Mouse (Mus musculus): Measurements from ENCODE around the gene Alkbh7.

Alkbh7 gene

DNA sequence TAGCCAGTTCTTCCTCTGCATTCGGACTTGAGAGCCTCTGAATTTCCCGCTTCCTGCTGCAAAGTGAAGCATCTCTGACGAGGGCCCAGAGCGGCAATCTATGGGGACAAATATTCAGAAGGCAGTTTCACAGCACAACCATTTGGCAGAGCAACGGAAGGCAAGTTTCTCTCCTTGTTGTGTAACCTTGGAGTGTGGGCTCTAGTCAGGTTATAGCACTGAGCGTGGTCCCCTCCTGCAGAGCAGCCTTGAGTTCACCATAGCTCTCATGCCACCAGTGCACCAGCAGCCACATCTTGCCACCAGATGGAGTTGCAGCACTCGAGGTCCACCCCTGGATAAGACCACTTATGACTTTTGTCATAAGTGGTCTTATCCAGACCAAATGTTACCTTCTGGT, 8.7 kb upstream of the Alkbh7 start:
- DNase-seq, result no peak

DNA sequence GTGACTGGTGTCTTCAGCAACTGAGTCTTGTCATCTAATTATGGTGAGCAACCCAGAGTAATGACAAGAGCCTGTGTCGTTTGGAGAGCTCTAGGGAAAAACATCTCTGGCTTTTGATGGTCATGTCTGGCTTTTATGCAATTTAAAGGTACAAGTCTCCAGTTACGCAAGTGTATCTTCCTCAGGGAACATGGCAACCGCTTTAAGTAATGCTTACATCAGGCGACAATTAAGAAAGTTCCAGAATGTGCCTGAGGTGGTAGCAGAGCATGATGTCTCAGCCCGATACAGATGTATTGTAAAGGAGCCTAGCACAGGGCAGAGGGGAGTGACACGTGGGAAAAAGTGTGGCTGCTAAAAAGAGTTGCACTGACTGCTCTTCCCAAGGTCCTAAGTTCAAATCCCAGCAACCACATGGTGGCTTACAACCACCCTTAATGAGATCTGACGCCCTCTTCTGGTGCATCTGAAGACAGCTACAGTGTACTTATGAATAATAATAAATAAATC, 8.2 kb upstream of the Alkbh7 start:
- DNase-seq, result no peak

DNA sequence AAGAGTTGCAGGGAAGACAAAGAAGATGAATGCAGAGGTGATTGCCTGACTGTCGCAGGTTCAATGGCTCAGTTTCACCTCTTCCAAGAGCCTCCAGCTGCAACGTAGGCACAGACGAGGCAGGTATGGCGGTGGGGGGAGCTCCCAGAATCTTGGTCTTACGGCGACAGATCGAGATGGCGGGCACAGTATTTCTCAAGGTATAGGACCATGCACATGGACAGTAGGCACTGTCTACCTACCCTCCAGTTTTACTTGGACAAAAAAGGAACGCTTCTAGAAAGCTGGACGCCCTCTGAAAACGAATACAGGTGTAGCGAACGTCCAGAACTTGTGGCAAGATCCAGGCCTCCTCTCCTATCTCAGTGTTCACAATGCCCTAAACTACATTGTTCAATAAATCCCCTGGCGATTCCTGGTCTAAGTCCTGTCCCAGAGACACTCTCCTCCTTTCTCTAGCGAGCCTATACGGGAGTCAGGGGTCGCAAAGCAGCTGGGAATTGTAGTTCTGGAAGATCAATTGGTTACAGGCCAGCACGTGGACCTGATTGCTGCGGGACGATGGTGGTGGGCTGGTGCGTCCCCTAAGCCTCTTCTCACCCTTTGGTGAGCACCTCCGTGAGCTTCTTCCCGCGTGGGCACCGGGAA, 7.5 kb upstream of the Alkbh7 start:
- DNase-seq, result peak; percentile 89

DNA sequence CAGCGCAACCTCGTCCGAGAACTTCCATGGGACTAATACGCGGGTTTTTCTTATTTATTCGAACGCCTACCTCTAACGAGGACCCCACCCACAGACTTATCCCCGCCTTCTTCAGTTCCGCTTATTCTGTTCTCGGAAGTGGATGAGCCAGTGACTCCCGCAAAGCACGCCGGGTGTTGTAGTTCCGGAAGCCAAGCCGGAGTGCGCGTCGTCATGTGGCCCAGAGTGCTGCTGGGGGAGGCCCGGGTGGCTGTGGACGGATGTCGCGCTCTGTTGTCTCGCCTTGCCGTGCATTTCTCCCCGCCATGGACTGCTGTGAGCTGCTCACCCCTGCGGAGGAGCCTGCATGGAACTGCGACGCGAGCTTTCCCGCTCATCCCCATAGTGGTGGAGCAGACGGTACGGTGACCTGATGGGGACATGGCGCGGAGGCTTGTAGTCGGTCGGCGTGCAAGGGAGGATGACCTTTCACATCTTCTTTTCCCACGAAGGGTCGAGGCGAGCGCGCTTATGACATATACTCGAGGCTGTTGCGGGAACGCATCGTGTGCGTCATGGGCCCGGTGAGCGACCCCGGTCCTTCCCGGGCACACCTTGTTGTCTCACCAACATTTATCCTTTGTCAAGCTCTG, 6.9 kb upstream of the Alkbh7 start, which contains the start of gene Clpp:
Clpp (plus strand) TSS at position 191 of the 632 bp plus-strand sequence.
- DNase-seq, result peak; percentile 96

DNA sequence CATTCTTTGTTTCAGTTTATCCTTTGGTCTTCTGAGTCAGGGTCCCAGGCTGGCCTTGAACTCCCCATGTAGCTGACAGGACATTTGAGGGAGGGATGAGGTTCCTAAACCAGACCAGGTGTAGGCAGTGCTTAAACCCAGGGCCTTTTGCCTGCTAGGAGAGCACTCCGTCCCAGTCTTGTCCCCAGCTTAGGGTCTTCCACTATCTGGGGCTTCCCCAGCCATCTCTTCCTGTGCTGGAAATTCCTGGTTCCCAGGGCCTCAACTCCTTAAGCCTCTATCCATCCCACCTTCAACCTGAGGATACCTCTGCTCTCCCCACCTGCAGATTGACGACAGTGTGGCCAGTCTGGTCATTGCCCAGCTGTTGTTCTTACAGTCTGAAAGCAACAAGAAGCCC, 6.2 kb upstream of the Alkbh7 start:
- DNase-seq, result no peak

DNA sequence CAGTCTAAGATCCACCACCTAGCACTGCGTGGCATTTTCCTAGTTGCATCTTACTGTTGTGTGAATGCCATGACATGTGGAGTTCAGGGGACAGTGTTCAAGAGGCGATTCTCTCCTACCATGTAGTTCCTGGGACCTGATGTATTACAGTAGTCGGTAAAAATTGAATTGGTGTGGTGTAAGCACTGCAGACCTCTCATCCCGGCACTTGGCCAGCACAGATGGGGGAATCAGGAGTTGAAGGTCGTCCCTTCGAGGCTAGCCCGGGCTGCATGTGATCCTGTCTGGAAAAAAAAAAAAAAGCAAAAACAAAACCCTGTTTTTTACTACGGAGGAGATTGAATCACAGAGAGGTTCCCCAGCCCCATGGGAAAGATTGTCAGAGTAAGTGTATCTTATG, 2.1 kb upstream of the Alkbh7 start:
- DNase-seq, result no peak

DNA sequence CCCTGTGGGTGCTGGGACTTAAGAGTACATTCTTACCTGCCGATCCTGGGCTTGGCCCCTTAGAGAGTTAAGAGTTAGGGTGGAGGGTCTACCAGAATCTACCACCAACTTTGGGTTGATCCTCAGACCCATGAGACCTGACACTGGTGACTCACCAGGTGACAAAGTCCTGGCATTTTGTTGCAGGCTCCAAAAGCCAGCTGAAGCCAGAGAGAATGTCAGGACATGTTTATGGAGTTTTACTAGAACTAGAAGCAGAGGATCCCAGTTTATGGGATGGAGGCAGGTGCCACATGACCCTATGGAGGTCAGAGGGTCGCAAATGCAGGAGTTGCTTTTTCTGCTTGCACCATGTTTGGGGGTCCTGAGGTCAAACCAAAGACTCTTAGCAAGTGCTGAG, 633 bp upstream of the Alkbh7 start:
- no peak for DNase-seq

DNA sequence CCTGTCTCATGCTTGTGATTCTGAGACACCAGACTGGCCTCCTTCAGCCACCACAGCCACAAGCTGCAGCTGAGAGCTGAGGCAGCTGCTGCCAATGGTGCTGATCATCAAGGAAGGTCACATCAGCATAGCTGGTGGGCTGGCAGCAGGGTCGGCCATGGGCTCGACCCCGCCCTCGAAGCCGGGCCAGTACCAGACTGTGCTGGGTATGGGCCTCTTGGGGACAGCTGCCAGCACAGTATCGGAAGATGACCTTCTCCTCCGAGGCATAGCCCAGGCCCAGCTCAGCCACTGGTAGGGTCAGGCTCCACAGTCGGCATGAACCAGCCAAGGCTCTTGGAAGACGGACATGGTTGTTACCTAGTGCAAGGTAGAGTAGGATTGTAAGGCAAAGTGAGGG, 2.3 kb downstream of the Alkbh7 start:
- no peak for DNase-seq

DNA sequence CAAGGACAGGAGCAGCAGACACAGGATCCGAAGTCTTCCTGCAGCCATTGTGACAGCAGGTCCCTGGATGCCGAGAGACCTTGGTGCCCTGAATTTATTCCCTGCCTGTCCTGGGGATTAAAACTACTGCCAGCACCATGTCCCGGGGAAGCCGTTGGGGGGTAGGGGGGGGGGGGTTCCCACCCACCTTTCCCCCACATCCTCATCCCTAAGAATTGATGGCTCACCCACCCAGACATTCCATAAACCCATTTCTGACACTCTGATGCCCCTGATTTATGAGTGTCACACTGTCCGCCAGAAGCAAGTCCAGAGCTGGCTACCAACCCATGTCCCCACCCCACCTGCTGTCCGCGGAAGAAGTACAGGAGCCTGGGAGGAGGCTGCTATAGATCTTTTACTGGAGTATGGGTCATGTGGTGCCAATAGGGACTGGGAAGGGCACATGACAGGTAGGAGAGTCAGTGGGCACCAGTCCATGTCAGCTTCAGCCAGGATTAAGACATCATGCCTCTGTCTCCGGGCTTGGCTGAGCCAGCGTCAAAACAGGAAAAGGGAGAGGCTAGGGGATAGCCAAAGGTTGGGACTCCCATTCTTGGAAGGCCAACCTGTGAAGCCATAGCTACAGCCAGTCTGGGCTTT, 3.0 kb downstream of the Alkbh7 start, which contains the start of gene Pspn:
Pspn (minus strand) TSS at position 51 of the 642 bp plus-strand sequence.
- no peak for DNase-seq

DNA sequence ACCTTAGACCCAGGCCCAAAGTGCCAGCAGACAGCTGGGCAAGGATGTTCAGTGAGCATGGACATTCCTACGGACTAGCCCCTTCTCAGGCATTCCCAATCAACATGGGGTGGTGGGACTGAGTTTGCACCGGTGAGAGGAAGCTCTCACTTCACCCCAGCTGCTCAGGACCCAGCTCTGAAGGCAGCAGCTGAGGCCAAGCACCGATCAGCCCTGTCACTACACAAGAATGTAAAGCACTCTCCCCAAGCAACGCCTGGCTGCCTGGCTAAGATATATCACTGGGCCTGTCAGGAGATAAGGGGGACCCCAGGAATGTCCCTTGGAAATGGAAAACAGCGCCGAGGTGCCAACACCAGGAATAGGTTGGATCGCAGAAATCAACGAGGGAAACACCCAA, 4.1 kb downstream of the Alkbh7 start:
- DNase-seq, result no peak

DNA sequence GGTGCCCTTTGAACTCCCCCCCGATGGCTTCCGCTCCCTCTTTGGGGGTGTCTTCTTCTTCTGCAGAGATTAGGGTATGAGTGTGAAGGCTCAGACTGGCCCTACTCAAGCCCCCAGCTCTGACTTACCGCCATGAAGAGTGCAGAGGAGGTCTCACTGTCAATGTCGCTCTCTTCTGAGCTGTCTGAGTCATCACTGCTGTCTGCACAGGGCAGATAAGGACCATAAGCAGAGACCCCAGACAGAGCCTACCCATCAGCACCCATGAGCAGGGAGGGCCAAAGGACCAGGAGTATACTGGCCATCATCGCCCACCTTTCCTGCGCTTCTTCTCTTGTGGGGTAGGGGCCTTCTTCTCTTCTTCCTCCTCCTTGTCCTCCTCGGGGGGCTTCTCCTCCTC, 6.9 kb downstream of the Alkbh7 start:
- DNase-seq, result no peak

DNA sequence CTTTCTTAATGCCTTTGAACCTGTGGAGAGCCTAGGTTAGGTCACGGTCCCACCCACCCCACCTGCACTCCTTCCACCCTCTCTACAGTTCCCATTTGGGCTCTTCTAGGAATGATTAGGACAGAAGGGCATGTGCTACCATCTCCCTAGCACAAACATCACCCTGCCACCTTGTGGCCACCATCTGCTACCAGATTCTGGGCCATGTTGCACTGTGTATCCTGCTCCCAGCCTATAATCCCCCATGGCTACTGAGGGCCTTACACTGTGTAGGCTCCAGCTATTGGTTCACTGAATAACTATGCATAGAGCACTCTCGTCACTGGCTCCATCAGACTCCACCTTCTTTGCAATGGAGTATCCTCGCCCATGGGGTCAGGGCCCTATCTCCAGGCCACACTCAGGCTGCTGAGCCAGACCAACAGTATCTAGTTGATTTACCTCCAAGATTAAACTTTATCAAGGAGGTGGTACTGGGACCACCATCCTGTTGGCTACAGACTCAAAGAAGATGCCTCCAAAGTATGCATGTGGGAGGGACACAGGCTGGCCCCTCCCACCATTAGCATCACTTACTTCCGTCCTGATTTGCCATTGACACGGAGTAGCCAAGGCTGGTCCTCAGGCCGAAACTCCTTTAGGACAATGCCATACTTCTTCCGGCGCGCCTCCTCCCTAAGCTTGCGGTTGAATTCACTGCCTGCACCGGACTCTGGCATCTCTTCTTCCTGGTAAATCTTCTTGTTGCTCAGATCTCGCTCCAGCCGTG, 10.2 kb downstream of the Alkbh7 start:
- DNase-seq, result no peak

DNA sequence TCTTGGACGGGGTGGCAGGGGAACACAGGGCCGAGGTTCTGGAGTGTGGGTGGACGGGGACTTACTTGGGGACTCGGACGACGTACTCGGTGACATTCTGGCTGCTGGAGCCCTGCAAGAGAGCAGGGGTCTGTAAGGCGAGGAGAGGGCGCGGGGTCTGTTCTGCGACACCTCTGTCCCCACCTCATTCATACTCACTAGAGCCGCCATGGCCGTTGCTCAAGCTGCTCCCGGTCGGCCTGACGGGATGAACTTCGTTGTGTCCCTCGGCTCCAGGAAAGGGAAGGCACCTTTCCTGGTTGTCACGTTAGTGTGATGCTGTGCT, 13.7 kb downstream of the Alkbh7 start:
- no peak for DNase-seq

DNA sequence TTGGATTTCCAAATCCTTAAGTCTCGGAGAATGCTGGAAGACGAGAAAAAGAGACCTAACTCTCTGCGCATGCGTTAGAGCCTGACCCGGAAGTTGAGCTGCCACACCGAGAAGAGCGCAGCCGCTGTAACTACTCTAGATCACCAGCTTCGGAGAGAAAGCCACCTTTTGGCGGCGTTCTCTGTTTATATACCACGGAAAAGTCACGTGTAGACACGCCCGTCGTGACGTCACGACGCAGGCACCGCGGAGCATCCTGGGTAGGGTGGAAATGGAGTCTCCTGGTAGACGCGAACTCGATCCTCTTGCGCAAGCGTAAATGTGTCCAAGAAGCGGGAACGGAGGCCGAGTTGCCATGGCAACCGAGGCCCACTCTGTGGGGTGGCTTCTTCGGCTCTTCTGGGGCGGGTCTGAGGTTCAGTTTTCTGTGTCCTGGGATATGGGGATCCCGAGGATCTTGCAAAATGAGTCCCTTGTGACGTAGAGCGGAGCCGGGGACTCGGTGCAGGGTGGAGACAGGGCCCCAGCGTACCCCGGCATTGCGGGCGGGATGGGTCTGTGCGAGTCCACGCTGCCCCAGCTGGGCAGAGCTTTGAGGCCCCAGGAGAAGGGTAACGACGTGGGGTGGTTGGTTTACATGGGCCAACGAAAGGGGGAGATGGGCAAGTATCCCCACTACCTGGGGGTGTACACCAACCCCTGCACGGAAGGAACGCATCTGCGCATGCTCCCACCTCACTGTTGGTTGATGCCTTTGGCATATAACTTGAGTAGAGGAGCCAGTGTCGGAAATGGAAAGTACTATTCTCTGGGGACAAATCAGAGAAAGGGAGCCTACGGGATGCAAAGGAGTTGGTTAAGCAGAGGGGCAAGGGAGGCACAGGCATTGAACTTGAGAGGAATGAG, 14.3 kb downstream of the Alkbh7 start, which contains the start of the genes Gtf2f1 and Gm17949:
Gtf2f1 (minus strand) TSS at position 53 of the 906 bp plus-strand sequence.
Gm17949 (plus strand) TSS at position 234 of the 906 bp plus-strand sequence.
- DNase-seq, result peak; percentile 98

DNA sequence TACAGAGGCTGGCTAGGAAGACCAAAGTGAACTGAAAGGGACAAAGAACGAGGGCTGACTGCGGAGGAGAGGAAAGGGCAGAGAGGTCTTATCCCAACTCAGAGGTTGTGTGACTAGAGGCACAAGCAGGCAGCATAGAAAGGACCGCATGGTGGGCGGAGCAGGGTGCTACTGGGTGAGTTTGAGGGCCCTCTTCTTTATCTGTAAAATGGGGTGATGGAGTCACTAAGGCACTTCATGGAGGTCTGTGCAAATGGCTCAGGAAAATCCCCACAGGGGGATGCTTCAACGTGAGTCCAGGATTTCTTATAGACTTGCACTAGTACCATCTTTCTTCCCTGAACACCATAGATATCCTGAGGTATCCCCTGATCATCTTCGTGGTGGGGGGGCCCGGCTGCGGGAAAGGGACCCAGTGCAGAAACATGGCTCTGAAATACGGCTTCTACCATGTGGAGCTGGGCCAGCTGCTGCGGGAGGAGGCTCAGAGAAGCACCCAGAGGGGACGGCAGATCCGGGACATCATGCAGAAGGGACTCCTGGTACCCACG, 15.2 kb downstream of the Alkbh7 start:
- no peak for DNase-seq

DNA sequence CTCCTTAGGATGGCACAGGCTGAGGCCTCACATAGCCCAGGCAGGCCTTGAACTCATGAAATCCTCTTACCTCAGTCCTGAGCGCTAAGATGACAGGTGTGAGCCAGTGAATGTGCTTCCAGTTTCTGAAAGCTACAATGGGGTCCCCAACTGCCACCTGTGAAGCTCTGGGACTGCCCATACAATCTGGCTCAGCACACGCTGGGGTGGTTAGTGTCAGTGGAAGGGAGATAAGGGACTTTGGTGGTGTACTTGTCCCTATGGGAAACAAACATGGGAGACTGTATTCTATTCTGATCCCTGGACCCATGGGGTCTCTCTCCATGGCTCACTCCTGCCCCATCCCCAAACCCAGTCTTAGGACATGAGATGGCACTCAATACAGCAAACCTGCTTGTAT, 22.6 kb downstream of the Alkbh7 start:
- no peak for DNase-seq

DNA sequence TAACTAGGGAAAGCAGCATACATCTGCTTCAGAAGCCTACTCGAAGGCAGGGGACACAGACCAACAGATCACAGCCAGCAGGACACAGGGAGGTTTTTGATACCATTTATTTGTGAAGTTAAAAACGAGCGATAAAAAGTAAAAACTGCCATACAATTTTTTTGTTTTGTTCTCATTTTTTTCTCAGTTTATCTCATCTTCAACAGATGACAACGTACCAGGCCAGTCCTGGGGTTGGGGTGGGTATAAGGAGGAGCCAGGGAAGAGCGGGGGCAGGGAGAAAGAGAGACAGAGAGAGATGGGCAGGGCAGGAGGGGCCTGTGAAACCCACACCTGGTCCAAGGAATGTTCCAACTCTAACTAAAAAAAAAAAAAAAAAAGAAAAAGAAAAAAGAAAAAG, 23.8 kb downstream of the Alkbh7 start:
- no peak for DNase-seq

DNA sequence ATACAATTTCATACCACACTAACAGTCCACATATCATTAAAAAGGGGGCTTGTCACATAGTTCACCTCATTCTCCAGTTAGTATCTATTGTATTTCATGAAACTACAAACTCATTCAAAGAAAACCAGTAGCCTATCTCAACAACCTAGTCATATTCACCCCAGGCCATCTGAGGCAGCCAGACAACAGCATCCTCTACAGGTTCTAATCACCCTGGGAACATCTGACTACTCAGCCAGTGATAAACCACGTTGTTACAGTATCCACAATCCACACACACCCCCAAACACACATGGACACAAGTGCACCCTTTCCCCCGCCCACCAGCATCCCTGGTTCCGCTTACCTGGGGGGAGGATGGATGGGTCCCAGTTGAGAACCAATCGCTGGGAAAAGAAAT, 30.3 kb downstream of the Alkbh7 start:
- DNase-seq, result no peak

DNA sequence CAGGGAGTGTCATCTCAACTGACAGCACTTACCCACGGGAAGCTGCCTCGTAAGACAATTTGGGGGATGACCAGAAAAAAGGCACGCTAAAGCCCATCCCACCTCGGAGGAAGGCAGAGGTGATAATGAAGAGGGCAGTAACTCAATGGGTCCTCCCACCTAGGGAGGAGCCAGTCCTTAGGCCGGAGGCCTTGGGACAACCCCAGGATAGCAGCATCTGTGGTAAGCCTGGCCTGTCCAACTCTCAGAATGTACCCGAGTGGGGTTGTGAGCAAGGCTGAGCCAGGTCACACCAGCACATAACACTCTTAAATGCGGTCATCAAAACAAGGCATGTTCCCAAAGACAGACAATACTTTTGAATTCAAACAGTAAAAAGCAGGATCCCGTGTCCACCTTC, 32.6 kb downstream of the Alkbh7 start:
- DNase-seq, result peak; percentile 26

DNA sequence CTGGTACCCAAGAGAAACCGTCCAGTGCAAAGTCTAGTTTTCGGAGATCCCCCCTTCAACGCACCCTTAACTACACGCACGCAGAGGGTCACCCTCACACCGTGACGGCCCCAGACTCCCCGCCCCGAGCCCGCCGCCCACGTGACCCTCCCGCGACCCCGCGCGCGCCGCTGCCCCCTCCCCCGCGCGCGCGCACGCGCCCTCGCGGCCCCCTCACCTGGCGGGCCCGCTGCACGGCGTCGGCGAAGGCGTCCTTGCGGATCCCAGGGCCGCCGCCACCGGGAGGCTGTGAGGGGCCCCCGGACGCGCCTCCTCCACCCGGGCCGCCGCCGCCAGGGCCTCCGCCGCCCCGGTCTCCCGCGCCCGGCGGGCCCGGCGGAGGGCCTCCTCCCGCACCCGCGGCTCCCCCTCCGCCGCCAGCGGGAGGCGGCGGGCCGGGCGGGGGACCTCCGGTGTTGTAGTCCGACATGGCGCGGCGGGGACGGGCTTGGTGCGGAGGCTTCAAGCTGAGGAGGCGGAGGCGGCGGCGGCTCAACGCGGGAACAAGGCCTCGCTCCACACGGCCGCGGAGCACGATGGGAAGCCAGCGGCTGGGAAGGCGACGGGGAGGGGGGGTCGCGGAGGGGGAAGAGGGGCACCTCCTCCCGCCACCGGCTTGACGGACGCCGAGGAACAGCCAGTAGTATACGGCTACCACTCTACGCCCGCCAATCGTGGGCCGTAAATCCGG, 34.0 kb downstream of the Alkbh7 start, which contains the start of gene Khsrp:
Khsrp (minus strand) TSS at position 592 of the 730 bp plus-strand sequence.
- peak; percentile 60 for DNase-seq
